Mouse (Mus musculus): ENCODE data around the gene Lingo3.

The Lingo3 gene

DNA sequence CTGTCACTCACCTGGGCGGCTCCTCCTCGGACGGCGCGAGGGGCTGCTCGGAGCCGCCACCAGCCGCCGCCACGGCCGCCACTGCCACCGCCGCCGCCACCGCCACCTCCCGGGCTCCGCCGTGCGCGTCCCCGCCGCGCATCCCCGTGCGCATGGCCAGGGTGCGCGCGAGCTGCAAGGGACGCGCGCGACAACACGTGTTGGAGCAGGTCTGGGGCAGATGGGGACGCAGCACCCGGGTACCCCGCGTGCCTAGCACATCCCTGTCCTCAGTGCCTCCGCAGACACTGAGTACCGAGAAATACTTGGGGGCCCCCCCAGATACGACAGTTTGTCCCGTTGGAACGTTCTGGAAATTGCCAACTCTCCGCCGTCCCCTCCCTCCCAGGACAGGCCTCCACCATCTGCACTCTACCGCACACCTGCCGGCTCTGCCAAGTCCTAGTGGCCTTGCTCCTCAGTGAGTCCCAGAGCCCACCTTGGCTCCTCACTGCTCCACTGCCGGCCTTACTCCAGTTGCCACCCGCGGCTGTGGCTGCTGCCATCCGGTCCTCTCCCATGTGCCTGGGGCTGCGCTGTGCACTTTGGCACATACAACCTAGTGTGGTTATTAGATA, at the start of gene Lingo3:
Gene Lingo3 (minus strand): TSS at position 109 of the 617 bp plus-strand sequence.
- DNase-seq = no peak

GRCm38 (mm10) chr10:80887181-80887580, 43.3 kb upstream of the Lingo3 start:
- DNase-seq = peak; percentile 83

DNA sequence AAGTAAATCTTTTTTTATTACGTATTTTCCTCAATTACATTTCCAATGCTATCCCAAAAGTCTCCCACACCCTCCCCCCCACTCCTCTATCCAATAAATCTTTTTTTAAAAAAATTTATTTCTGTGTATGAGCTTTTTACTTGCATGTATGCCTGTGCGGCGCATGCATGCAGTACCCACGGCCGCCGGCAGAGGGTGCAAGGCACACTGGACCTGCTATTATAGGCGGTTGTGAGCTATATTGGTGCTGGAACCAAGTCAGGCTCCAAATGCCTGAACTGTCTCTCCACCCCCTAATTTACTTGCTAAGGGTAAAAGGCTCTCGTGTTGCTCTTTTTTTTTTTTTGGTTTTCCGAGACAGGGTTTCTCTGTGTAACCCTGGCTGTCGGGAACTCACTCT, 37.5 kb upstream of the Lingo3 start:
- peak; percentile 84 for DNase-seq

GRCm38 (mm10) chr10:80880901-80881300, 37.1 kb upstream of the Lingo3 start:
- no peak for DNase-seq

DNA sequence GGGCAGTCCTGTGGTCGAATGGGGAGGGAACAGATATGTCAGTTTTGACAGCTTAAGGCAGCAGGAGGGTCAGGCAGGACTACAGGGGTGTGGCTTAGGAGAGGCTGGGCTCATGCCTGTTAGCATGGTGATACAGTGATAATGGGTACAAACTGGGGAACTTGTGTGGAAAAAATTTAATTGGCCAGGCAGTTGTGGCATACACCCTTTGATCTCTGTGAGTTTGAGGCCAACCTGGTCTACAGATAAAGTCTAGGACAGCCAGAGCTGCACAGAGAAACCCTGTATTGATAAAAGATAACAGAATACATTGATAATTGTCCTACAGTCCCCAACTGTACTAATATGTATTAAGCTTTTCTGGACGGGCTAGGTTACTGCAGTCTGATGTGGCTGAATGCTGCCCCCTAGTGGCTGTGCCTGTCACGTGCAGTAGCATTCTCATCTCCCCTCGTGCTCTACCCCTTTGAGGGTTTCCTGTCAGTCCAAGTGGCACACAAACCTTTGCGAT, 36.3 kb upstream of the Lingo3 start:
- DNase-seq = peak; percentile 71

GRCm38 (mm10) chr10:80876594-80876993, 32.8 kb upstream of the Lingo3 start:
- no peak for DNase-seq

DNA sequence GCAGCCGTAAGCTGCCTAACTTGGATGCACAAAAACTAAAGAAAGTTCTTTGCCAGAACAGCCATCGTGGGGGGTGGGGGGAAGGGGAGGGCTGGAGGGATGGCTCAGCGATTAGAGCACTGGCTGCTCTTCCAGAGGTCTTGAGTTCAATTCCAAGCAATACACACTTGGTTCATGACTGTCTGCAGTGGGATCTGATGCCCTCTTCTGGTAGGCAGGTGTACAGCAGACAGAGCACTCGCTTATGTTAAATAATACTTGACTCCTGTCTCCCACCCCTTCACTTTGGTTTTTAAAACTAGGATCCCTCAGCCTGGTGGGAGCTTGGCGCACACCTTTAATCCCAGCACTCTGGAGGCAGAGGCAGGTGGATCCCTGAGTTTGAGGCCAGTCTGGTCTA, 32.2 kb upstream of the Lingo3 start:
- DNase-seq = peak; percentile 71

GRCm38 (mm10) chr10:80874035-80874434, 30.2 kb upstream of the Lingo3 start:
- no peak for DNase-seq

DNA sequence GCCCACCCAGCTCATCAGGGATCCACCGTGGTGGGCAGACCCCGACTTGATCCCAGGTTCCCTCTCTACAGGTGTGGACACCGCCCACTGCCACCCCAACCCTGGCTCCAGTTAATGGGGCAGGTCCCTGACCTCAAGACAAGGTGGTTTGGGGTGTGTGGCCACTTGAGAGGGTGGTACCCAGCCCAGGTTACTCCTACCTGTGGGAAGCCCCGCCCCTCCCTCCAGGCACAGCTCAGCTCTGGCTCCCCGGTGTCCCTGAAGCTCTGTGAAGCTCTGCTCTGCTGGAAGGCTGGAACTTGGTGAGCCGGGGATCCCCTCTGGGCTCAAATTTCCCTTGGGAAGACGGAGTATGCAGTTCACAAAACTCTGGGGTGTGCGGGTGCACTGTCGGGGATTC, 27.7 kb upstream of the Lingo3 start, which contains the start of gene Tmprss9:
Gene Tmprss9 (plus strand): TSS at position 268 of the 400 bp plus-strand sequence.
- DNase-seq = peak; percentile 8

DNA sequence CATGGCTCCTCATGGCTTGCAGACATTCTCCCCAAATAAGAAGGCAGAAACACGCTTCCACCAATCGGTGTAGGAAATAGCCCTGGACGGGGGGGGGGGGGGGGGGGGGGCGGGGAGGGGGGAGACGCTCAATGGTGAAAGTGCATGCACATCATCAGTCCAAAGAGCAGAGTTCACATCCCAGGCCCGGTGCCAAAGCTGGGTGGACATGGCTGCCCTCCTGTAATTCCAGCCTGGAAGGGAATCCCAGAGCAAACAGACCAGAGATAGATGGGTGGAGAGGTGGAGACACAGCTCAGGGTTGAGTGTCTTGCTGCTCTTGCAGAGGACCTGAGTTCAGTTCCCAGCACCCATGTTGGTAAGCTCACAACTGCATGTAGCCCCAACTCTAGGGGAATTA, 27.2 kb upstream of the Lingo3 start:
- peak; percentile 78 for DNase-seq

DNA sequence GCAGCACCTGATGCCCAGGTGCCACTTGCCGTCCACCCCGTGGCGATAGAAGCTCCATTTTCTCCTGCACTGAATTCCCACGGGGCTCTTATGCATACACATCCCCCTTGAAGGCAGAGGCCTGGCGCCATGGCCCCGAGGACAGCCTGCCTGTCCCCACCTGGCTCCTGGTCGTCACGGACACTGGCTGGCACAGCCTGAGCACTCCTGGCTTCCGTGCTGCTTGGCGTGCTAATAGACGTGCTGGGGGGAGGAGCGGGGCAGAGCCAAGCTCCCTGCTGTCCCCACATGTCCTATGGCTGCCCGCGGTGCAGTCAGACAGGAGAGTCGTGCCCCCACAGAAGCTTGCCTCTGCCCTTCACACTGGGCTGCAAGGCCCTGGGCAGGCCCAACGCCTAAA, 20.6 kb upstream of the Lingo3 start:
- no peak for DNase-seq

DNA sequence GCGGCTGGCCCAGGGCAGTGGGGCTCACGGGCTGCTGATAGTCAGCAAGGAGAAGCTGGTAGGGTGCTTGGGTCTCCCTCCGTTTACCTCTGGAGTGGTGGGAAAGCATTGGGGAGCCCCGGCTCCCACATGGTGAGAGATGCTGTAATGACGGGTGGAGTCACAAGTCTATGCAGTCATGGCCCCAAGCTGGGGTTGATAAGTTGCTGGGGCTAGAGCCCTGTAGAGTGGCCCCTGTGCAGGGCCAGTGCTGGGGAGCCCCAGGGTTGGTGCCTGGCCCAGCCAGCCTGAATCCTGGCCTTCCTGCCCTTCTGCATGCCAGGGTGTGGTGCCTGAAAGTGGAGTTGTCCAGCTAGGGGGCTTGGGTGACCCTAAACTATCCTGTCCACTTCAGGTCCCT, 18.5 kb upstream of the Lingo3 start:
- DNase-seq = no peak

DNA sequence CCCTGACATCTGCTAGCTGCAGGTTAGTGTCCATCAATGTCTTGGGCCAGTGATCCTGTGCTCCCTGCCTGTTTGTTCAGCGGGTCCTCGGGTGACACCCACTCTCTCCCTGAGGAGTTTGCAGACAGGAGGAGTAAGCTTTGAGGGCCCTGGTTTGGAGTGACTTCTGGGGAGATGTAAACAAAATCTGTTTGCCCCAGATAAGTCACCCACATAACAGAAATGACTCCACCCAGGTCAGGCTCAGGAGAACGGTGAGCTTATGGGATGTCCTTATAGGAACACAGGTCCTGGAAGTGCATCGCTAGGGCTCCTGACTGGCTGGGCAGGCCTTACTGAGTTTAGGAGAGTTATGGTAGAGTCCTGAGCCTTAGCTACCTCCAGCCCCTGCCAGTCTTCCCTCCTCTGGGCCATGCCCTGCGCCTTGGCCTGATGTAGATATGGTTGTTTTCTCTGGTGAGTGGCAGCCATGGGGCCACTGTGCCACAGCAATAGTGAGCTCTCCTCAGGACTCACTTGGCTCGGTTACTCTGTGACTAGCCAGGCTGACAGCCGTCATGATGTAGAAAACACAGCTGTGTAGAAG, 14.6 kb upstream of the Lingo3 start:
- no peak for DNase-seq

DNA sequence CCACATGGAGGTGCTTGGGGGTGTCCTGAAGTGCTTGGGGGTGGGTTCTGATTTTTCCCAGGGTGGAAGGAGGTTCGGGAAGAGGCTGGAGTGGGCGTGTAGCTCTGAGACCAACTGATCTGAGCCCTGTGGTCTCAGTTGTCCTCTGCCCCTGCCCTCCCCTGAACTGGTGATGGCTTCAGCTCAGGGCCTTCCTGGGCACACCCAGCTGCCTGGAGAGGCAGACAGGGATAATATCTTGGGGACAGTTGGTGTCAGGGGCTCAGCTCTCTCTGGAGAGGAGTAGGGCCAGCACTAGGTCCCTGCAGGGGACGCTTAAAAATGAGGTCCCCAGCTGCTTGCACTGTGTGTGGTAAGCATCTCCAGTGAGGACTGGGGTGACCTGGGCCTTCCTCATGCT, 14.0 kb upstream of the Lingo3 start:
- DNase-seq = no peak

DNA sequence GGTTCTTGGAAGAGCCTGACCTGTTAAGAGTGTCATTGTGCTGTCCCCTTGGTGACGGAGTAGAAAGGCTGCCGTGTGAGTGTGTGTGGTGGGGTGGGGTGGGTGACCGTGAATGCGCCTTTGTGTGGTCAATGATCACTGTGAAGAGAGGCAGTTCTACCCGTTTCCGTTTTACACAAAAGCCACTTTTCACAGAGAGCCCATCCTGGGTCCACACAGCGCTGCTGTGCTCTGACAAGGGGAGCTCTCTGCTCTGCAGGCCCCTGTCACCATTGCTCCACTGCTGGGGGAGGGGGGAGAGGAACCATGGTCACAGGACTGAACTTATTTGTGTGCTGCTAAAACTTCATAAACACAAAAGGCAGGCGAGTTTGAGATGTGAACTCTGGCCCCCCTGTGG, 13.5 kb upstream of the Lingo3 start:
- no peak for DNase-seq

DNA sequence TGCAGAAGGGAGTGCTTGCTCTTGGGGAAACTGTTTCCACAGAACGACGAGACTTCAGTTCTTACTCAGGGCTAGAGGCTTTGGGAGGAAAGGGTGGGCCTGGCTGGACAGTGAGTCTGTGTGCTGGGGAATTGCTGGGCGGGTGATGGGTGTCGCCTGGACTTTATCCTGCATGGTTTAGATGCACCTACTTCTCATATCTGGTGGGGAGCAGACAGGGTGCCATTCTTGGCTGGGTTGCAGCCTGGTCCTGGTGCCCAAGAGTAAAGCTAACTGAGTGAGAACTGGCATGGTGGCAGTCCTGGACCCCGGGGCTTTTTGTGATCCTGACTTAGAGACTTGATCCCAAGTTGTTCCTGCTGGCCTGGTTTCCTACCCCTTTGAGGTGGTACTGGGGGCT, 13.1 kb upstream of the Lingo3 start:
- no peak for DNase-seq

DNA sequence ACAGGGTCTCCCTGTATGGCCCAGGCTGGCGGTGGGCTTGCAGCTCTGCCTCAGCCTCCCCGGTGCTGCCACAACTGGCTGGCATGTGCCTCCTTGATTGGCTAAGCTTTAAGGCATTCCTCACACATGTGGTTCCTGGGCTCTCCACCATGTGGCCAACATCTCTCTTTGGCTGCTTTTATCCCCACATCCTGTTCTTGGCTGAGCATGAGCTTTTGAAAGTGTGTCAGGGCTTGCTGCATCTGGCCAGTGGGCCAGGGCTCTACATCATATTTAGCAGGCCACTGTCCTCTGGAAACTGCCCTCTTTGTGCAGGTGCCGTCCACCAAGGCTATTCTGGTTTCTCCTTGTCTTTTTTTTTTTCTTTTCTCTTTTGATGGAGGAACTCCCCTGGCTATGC, 12.4 kb upstream of the Lingo3 start:
- DNase-seq = no peak

- DNase-seq = no peak
These were observed 11.9 kb upstream of the Lingo3 start for GRCm38 (mm10) chr10:80855749-80856073.

DNA sequence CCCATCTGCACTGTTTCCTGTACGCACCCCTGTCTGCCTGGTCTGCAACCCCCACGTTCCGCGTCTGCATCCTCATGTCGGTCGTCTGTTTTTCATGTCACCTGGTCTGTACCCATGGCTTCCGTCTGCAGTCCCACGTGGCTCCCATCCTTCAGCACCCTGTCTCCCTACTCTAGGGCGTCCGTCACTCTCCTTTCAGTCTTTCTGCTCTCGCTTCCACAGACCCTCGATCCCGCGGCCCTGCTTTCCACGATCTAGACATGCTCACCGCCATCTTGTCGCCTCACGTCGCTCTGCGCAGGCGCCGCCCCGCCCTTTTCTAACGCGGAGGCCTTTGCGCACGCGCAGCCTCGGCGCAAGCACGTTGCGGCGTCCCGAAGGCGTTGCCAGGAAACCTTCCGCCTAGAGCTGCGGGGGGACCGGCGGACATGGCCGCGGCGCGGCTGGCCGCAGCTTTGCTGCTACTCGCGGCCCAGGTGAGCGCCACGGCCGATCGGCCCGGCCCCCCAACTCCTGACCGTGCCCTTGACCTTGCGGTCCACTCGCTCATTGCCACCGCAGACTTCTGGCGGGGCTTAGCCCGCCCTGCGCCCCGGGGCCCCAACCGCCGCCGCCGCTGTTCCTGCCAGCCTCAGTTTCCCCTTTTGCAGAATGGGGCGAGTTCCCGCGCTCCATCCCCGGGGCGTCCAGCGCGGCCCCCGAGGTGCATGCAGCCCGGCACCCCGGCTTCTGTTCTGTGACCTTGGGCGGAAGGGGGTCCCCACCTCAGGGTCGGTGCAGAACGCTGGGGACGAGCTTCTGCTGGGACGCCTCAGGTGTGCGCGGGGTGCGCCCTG, 11.3 kb upstream of the Lingo3 start, which contains the start of the genes Lsm7 and Sppl2b:
Gene Lsm7 (minus strand): TSS at position 297 of the 836 bp plus-strand sequence.
Gene Sppl2b (plus strand): TSS at position 363 of the 836 bp plus-strand sequence.
- DNase-seq = peak; percentile 97

GRCm38 (mm10) chr10:80848571-80848970, 4.7 kb upstream of the Lingo3 start:
- no peak for DNase-seq

DNA sequence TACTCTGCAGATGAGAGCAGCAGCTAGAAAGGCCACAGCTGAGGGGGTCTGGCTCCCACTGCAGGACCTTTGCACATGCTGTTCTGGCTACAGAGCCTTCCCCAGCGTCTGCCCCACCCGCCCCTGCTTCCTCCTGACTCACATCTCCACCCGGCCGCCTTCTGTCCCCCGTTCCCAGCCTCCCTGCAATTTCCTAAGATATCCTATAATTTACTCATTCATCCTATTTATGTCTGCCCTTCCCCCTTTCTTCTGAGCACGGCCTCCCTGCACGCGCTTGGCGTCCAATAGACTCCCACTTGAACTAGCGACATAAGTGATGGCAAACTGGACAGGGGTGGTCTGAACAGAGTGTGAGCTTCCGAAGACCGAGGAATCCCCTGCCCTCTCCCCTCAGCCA, 1.9 kb upstream of the Lingo3 start:
- DNase-seq = no peak

DNA sequence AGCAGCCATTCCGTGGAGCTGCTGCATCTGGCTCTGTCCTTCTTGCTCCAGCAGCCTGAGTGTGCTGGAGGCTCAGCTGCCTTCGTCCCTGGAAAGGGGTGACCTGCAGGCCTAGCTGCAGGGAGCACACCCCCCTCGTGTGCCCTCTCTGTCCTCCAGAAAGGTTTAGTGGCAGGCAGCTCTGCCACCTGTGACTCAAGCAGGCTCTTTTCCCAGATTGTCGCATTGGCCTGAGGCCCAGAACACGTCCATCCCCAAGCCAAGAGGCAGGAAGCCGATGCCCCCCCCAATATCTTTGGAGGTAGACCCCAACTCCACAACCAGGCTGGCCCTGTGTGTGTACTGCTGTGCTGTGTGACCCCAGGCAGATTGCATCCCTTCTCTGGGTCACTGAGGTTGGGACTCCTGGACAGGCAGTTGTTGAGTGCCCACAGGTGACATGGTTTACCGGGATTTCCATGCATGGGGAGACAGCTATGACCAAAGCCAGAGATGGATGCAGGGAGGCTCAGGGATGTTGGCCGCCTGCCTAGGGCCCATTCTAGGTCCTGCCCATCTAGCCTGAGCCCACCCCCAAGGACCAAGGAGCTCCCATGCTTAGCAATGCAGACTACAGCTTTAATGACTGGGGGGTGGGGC, 1.3 kb upstream of the Lingo3 start:
- DNase-seq = no peak

Measured in kidney, adult 18-20 months (tissue).